Mouse (Mus musculus) myocyte (in vitro differentiated cells): Measurements from ENCODE around the gene Carns1. TPM values are rescaled to one million over a fixed set of nuclear protein-coding genes. Genes with fewer than 3 reads are reported as not detected.
A peak's percentile ranks its signal among the peaks of the same experiment; 100 is the strongest.

Experiments
- H3K27me3 ChIP-seq: one replicate; pipeline ENCODE4 v1.6.1; 2011; ENCODE audit not compliant: control insufficient read depth, insufficient read depth, insufficient read length
- H3K36me3 ChIP-seq: one replicate; pipeline ENCODE4 v1.6.1; 2011; ENCODE audit not compliant: control insufficient read depth, insufficient read depth
- H3K4me2 ChIP-seq: one replicate; pipeline ENCODE4 v1.6.1; 2011; ENCODE audit warnings: low read depth, control low read depth
- H3K4me3 ChIP-seq: one replicate; pipeline ENCODE4 v1.5.1; 2011; ENCODE audit warnings: mild to moderate bottlenecking, control low read depth, moderate library complexity
- H3K79me2 ChIP-seq: one replicate; pipeline ENCODE4 v1.6.1; 2011; ENCODE audit not compliant: control insufficient read depth, insufficient read depth
- H3ac ChIP-seq: one replicate; pipeline ENCODE4 v1.6.1; 2011; ENCODE audit not compliant: control insufficient read depth, insufficient read length
- CEBPB ChIP-seq: IDR thresholded peaks from 2 replicates; pipeline ENCODE4 v1.6.1; 2011; ENCODE audit warnings: mild to moderate bottlenecking, moderate library complexity; ENCODE audit not compliant: poor library complexity, insufficient read depth, severe bottlenecking
- E2F4 ChIP-seq: IDR thresholded peaks from one replicate; pipeline ENCODE4 v1.6.1; 2011; ENCODE audit warnings: mild to moderate bottlenecking, control low read depth, moderate library complexity; ENCODE audit not compliant: insufficient read depth
- MAX ChIP-seq: IDR thresholded peaks from one replicate; pipeline ENCODE4 v1.6.1; 2011; ENCODE audit warnings: low read depth, mild to moderate bottlenecking, control low read depth
- MYOD1 ChIP-seq, 3 experiments: IDR thresholded peaks; one replicate each; pipeline ENCODE4 v1.6.1; 2011; ENCODE audit warnings: control low read depth in 2 of 3, low read depth in 2 of 3, mild to moderate bottlenecking in 2 of 3, moderate library complexity in 1 of 3; ENCODE audit not compliant: insufficient read length in 2 of 3, control insufficient read depth in 1 of 3
- MYOG ChIP-seq, 3 experiments: IDR thresholded peaks; one replicate each; pipeline ENCODE4 v1.6.1; 2011; ENCODE audit warnings: control low read depth in 2 of 3, low read depth in 2 of 3, mild to moderate bottlenecking in 2 of 3; ENCODE audit not compliant: insufficient read length in 2 of 3, control insufficient read depth in 1 of 3, insufficient read depth in 1 of 3
- POLR2A ChIP-seq: IDR thresholded peaks from one replicate; pipeline ENCODE4 v1.6.1; 2011; ENCODE audit warnings: low read depth, mild to moderate bottlenecking, control low read depth, moderate library complexity; ENCODE audit not compliant: insufficient read length
- POLR2AphosphoS2 ChIP-seq: IDR thresholded peaks from one replicate; pipeline ENCODE4 v1.6.1; 2011; ENCODE audit warnings: low read depth, control low read depth; ENCODE audit not compliant: insufficient read length
- REST ChIP-seq: IDR thresholded peaks from one replicate; pipeline ENCODE4 v1.6.1; 2011; ENCODE audit warnings: mild to moderate bottlenecking, control low read depth, moderate library complexity; ENCODE audit not compliant: insufficient read depth, insufficient read length
- SRF ChIP-seq: IDR thresholded peaks from one replicate; pipeline ENCODE4 v1.6.1; 2011; ENCODE audit warnings: low read depth; ENCODE audit not compliant: control insufficient read depth, insufficient read length
- TCF12 ChIP-seq: IDR thresholded peaks from one replicate; pipeline ENCODE4 v1.6.1; 2011; ENCODE audit warnings: mild to moderate bottlenecking, control low read depth; ENCODE audit not compliant: poor library complexity, insufficient read depth, severe bottlenecking
- TCF3 ChIP-seq: IDR thresholded peaks from one replicate; pipeline ENCODE4 v1.6.1; 2011; ENCODE audit warnings: low read depth, control low read depth; ENCODE audit not compliant: insufficient read length
- USF1 ChIP-seq: IDR thresholded peaks from one replicate; pipeline ENCODE4 v1.6.1; 2011; ENCODE audit warnings: low read depth, mild to moderate bottlenecking, control low read depth, moderate library complexity
- polyA plus RNA-seq: library from polyadenylated mRNA; unstranded; fragments of >200 nt; fragmentation: generic; extraction: Trizol; gene quantifications from one replicate; pipeline ENCODE4 v1.2.1, GENCODE M21; 2012; ENCODE audit warnings: missing spikeins

The Carns1 gene
- polyA plus RNA-seq, 1 experiment: 8.2 TPM

GRCm38 (mm10) chr19:4203604-4204326 lies 28.5 kb upstream of the Carns1 start:
- no peak overlapping the region for H3ac ChIP-seq
- H3K36me3 ChIP-seq: no peaks in the 10 kb centered on the region
- no peak overlapping the region for H3K4me3 ChIP-seq

GRCm38 (mm10) chr19:4203148-4203547 lies 27.9 kb upstream of the Carns1 start:
- TF ChIP-seq CEBPB (no peak), E2F4 (no peak), MAX (no peak), REST (no peak), POLR2A (no peak), MYOG (IDR thresholded peaks at IDR 0.05; ENCODE audit: control insufficient read depth in 1 of 3, insufficient read depth in 1 of 3, insufficient read length in 2 of 3, low read depth in 2 of 3) (no peak), SRF (no peak)
- Histone ChIP-seq H3K4me2 (no peak overlapping the region), H3ac (no peak overlapping the region), H3K36me3 (no peaks in the 10 kb centered on the region), H3K79me2 (peaks cover 17% of the 10 kb centered on the region), H3K27me3 (no peaks in the 10 kb centered on the region), H3K4me3 (no peak overlapping the region)

More at GRCm38 (mm10) chr19:4203604-4204326, 28.5 kb upstream of the Carns1 start:
- no peak overlapping the region for H3K4me2 ChIP-seq
- H3K79me2 ChIP-seq: peaks cover 17% of the 10 kb centered on the region
- TF ChIP-seq CEBPB: no peak
- TF ChIP-seq TCF12: no peak
- TF ChIP-seq MYOD1 (IDR thresholded peaks at IDR 0.05; ENCODE audit: control insufficient read depth in 1 of 3, insufficient read length in 2 of 3, low read depth in 2 of 3): no peak
- TF ChIP-seq REST: no peak
- no peak for TF ChIP-seq USF1
- TF ChIP-seq TCF3: no peak
- TF ChIP-seq SRF: no peak
- TF ChIP-seq POLR2A: no peak
- TF ChIP-seq MYOG (IDR thresholded peaks at IDR 0.05; ENCODE audit: control insufficient read depth in 1 of 3, insufficient read depth in 1 of 3, insufficient read length in 2 of 3, low read depth in 2 of 3): no peak
- TF ChIP-seq MAX: no peak
- TF ChIP-seq POLR2AphosphoS2: no peak
- no peak for TF ChIP-seq E2F4
- no peaks in the 10 kb centered on the region for H3K27me3 ChIP-seq

DNA sequence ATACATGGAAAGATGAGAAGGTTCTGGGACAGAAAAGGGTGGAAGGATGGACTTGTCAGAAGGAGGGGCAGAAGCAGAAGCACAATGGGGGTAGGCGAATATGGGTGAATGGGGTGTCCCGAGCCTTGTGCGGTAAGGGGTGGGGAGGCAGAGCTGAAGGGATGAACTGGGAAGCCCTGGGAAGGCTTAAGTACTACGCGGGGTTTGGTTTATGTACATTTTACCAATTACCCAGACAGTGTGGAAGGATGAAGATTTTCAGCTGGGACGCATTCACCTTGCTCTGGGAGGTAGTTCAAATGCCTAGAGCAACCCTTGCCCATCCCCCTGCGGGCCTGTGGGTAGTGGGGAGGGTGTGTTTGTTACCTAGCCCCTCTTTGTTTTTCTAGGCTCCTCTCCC lies 26.9 kb upstream of the Carns1 start:
- Histone ChIP-seq H3K27me3 (no peaks in the 10 kb centered on the region), H3K36me3 (peaks cover 4% of the 10 kb centered on the region), H3K79me2 (peaks cover 17% of the 10 kb centered on the region), H3K4me2 (peak overlapping the region; percentile 100), H3K4me3 (peak overlapping the region; percentile 69), H3ac (peak overlapping the region; percentile 20)
- TF ChIP-seq MYOD1 (IDR thresholded peaks at IDR 0.05; ENCODE audit: control insufficient read depth in 1 of 3, insufficient read length in 2 of 3, low read depth in 2 of 3): no peak
- TF ChIP-seq E2F4: no peak
- TF ChIP-seq USF1: no peak
- no peak for TF ChIP-seq POLR2A
- TF ChIP-seq TCF3: no peak
- TF ChIP-seq TCF12: no peak
- TF ChIP-seq MYOG (IDR thresholded peaks at IDR 0.05; ENCODE audit: control insufficient read depth in 1 of 3, insufficient read depth in 1 of 3, insufficient read length in 2 of 3, low read depth in 2 of 3): no peak
- no peak for TF ChIP-seq REST
- TF ChIP-seq MAX: no peak
- TF ChIP-seq POLR2AphosphoS2: no peak

GRCm38 (mm10) chr19:4201291-4201909 lies 26.1 kb upstream of the Carns1 start, which contains the start of gene Rad9a:
TSS of gene Rad9a (minus strand) at chr19:4201662.
- H3K36me3 ChIP-seq: peaks cover 5% of the 10 kb centered on the region
- peak within 1 kb of the TSS; percentile 20 for H3ac ChIP-seq
- TF ChIP-seq USF1 (peak; percentile 100), TCF3 (no peak), CEBPB (no peak), SRF (peak; percentile 42), MYOD1 (IDR thresholded peaks at IDR 0.05; ENCODE audit: control insufficient read depth in 1 of 3, insufficient read length in 2 of 3, low read depth in 2 of 3) (no peak), E2F4 (peak; percentile 74), POLR2AphosphoS2 (peak; percentile 84), MYOG (IDR thresholded peaks at IDR 0.05; ENCODE audit: control insufficient read depth in 1 of 3, insufficient read depth in 1 of 3, insufficient read length in 2 of 3, low read depth in 2 of 3) (no peak), TCF12 (no peak), MAX (no peak), REST (no peak), POLR2A (peak; percentile 74)
- no peaks in the 10 kb centered on the region for H3K27me3 ChIP-seq
- H3K4me2 ChIP-seq: peak within 1 kb of the TSS; percentile 100
- H3K4me3 ChIP-seq: peak within 1 kb of the TSS; percentile 69
- peaks cover 17% of the 10 kb centered on the region for H3K79me2 ChIP-seq
